Mouse (Mus musculus) hindbrain, embryonic 14.5 days (tissue): ENCODE results near the gene Jun. TPM values are rescaled to one million over a fixed set of nuclear protein-coding genes. Genes with fewer than 3 reads are reported as not detected.
A peak's percentile ranks its signal among the peaks of the same experiment; 100 is the strongest.

ENCODE experiments used
- ATAC-seq: fragments of 200-750 bp; cut with Nextera tagmentation; 2 replicates; pipeline ENCODE4 v1.8.0; 2017; ENCODE audit warnings: moderate number of reproducible peaks, mild to moderate bottlenecking, moderate TSS enrichment, moderate library complexity; ENCODE audit not compliant: low FRiP score
- DNase-seq: peaks from one replicate; pipeline ENCODE4 v3.0.0-alpha.2; 2015; ENCODE audit warnings: low spot score
- H3K27ac ChIP-seq: fragments of 300-500 bp; sonication (generic); 2 replicates; pipeline ENCODE4 v1.5.1; 2014; ENCODE audit warnings: mild to moderate bottlenecking, moderate library complexity
- H3K27me3 ChIP-seq: fragments of 300-500 bp; sonication (generic); 2 replicates; pipeline ENCODE4 v1.6.1; 2014; ENCODE audit warnings: mild to moderate bottlenecking, low read length, mixed read lengths; ENCODE audit not compliant: control insufficient read depth, insufficient read depth
- H3K36me3 ChIP-seq: fragments of 300-500 bp; sonication (generic); replicated peaks from 2 replicates; pipeline ENCODE4 v1.6.1; 2014; ENCODE audit not compliant: control insufficient read depth, insufficient read depth
- H3K4me1 ChIP-seq: fragments of 300-500 bp; sonication (generic); replicated peaks from 2 replicates; pipeline ENCODE4 v1.6.1; 2014; ENCODE audit warnings: antibody characterized with exemption, low read length, mixed read lengths; ENCODE audit not compliant: control insufficient read depth, insufficient read depth
- H3K4me2 ChIP-seq: fragments of 300-500 bp; sonication (generic); replicated peaks from 2 replicates; pipeline ENCODE4 v1.6.1; 2014; ENCODE audit warnings: mild to moderate bottlenecking, moderate library complexity
- H3K4me3 ChIP-seq: fragments of 300-500 bp; sonication (generic); replicated peaks from 2 replicates; pipeline ENCODE4 v1.5.1; 2014; ENCODE audit warnings: mild to moderate bottlenecking, low read length
- H3K9ac ChIP-seq: fragments of 300-500 bp; sonication (generic); 2 replicates; pipeline ENCODE4 v1.6.1; 2014
- H3K9me3 ChIP-seq: fragments of 300-500 bp; sonication (generic); 2 replicates; pipeline ENCODE4 v1.6.1; 2016; ENCODE audit warnings: low read length; ENCODE audit not compliant: control insufficient read depth
- WGBS: fragments of 180-500 bp; shearing (Covaris S2); extraction: QIAGEN DNeasy Blood & Tissue Kit; methylation state at CpG from one replicate; pipeline ENCODE4 v1.1.7; 2014; 5-methylcytosine and 5-hydroxymethylcytosine counted together
- polyA plus RNA-seq: library from polyadenylated mRNA; unstranded; fragments of >200 nt; fragmentation: Nextera tagmentation; extraction: Ambion mirVana; gene quantifications from 2 replicates; pipeline ENCODE4 v1.2.1, GENCODE M21; 2014

The Jun gene
- polyA plus RNA-seq, result 34.7 and 35.2 TPM in 2 replicates

- H3K9me3 ChIP-seq, result no peaks in the 10 kb centered on the region
- DNase-seq, result peak; percentile 100
- peaks cover 29% of the 10 kb centered on the region for H3K4me1 ChIP-seq
- peak within 1 kb of the TSS; percentile 96 for H3K27ac ChIP-seq
- no peaks in the 10 kb centered on the region for H3K27me3 ChIP-seq
- WGBS, result under 1% methylated on average over 68 of the region's 68 CpGs
- ATAC-seq, result peak; percentile 96
- H3K9ac ChIP-seq, result peak within 1 kb of the TSS; percentile 80
- peak within 1 kb of the TSS; percentile 85 for H3K4me2 ChIP-seq
- no peaks in the 10 kb centered on the region for H3K36me3 ChIP-seq
- peak within 1 kb of the TSS; percentile 62 for H3K4me3 ChIP-seq
These were observed at the start of gene Jun for GRCm38 (mm10) chr4:95052025-95052899. Gene Jun (minus strand): TSS chr4:95052222.

GRCm38 (mm10) chr4:95101684-95102083, 49.7 kb upstream of the Jun start:
- no peak for DNase-seq
- Histone ChIP-seq H3K27me3 (no peaks in the 10 kb centered on the region), H3K4me3 (no peak overlapping the region), H3K36me3 (no peaks in the 10 kb centered on the region), H3K9ac (no peak overlapping the region), H3K9me3 (0 out of 2 replicates have a peak, but pooled peaks cover 7% of the 10 kb centered on the region), H3K4me2 (no peak overlapping the region), H3K27ac (no peak overlapping the region), H3K4me1 (no peaks in the 10 kb centered on the region)
- 98% methylated on average over 7 of the region's 7 CpGs for WGBS
- no peak for ATAC-seq

- ATAC-seq, result no peak
- 0 out of 2 replicates have a peak, but pooled peaks cover 7% of the 10 kb centered on the region for H3K9me3 ChIP-seq
These were observed 48.7 kb upstream of the Jun start for GRCm38 (mm10) chr4:95100694-95101093.

GRCm38 (mm10) chr4:95099373-95099772, 47.4 kb upstream of the Jun start:
- Histone ChIP-seq H3K4me1 (no peaks in the 10 kb centered on the region), H3K4me2 (no peak overlapping the region), H3K9ac (no peak overlapping the region), H3K27me3 (no peaks in the 10 kb centered on the region), H3K36me3 (no peaks in the 10 kb centered on the region), H3K9me3 (0 out of 2 replicates have a peak, but pooled peaks cover 7% of the 10 kb centered on the region), H3K27ac (no peak overlapping the region), H3K4me3 (no peak overlapping the region)
- WGBS, result 85% methylated on average over 7 of the region's 7 CpGs
- ATAC-seq, result no peak
- no peak for DNase-seq

More at GRCm38 (mm10) chr4:95100694-95101093, 48.7 kb upstream of the Jun start:
- DNase-seq, result no peak
- Histone ChIP-seq H3K36me3 (no peaks in the 10 kb centered on the region), H3K4me1 (no peaks in the 10 kb centered on the region), H3K4me2 (no peak overlapping the region), H3K27ac (no peak overlapping the region), H3K27me3 (no peaks in the 10 kb centered on the region), H3K9ac (no peak overlapping the region), H3K4me3 (no peak overlapping the region)

GRCm38 (mm10) chr4:95098722-95099097, 46.7 kb upstream of the Jun start:
- no peaks in the 10 kb centered on the region for H3K27me3 ChIP-seq
- ATAC-seq (no peak), DNase-seq (no peak)
- no peak overlapping the region for H3K4me2 ChIP-seq
- no peak overlapping the region for H3K4me3 ChIP-seq
- WGBS, result 65% methylated on average over 5 of the region's 5 CpGs
- H3K9me3 ChIP-seq, result 0 out of 2 replicates have a peak, but pooled peaks cover 7% of the 10 kb centered on the region
- H3K36me3 ChIP-seq, result no peaks in the 10 kb centered on the region
- H3K4me1 ChIP-seq, result no peaks in the 10 kb centered on the region
- H3K27ac ChIP-seq, result no peak overlapping the region
- no peak overlapping the region for H3K9ac ChIP-seq

GRCm38 (mm10) chr4:95097942-95098721, 46.1 kb upstream of the Jun start:
- 63% methylated on average over 10 of the region's 10 CpGs for WGBS
- Histone ChIP-seq H3K9ac (no peak overlapping the region), H3K27me3 (no peaks in the 10 kb centered on the region), H3K4me3 (no peak overlapping the region), H3K9me3 (0 out of 2 replicates have a peak, but pooled peaks cover 7% of the 10 kb centered on the region), H3K27ac (no peak overlapping the region), H3K36me3 (no peaks in the 10 kb centered on the region), H3K4me1 (no peaks in the 10 kb centered on the region), H3K4me2 (no peak overlapping the region)
- ATAC-seq (no peak), DNase-seq (no peak)

- Histone ChIP-seq H3K27ac (no peak overlapping the region), H3K4me1 (no peaks in the 10 kb centered on the region), H3K36me3 (no peaks in the 10 kb centered on the region), H3K27me3 (no peaks in the 10 kb centered on the region), H3K4me3 (no peak overlapping the region), H3K9me3 (0 out of 2 replicates have a peak, but pooled peaks cover 3% of the 10 kb centered on the region), H3K4me2 (no peak overlapping the region), H3K9ac (no peak overlapping the region)
- WGBS, result 82% methylated on average over 2 of the region's 2 CpGs
- DNase-seq (no peak), ATAC-seq (no peak)
These were observed 44.7 kb upstream of the Jun start for GRCm38 (mm10) chr4:95096731-95097130.

GRCm38 (mm10) chr4:95095911-95096310, 43.9 kb upstream of the Jun start:
- Histone ChIP-seq H3K9me3 (no peaks in the 10 kb centered on the region), H3K4me3 (no peak overlapping the region), H3K9ac (no peak overlapping the region), H3K27me3 (no peaks in the 10 kb centered on the region), H3K36me3 (no peaks in the 10 kb centered on the region), H3K4me1 (no peaks in the 10 kb centered on the region), H3K4me2 (no peak overlapping the region), H3K27ac (no peak overlapping the region)
- ATAC-seq (no peak), DNase-seq (no peak)
- WGBS, result 89% methylated on average over 6 of the region's 6 CpGs

- Histone ChIP-seq H3K27me3 (no peaks in the 10 kb centered on the region), H3K27ac (no peak overlapping the region), H3K4me2 (no peak overlapping the region), H3K4me3 (no peak overlapping the region), H3K36me3 (no peaks in the 10 kb centered on the region), H3K4me1 (no peaks in the 10 kb centered on the region), H3K9ac (no peak overlapping the region), H3K9me3 (no peaks in the 10 kb centered on the region)
- 88% methylated on average over 6 of the region's 6 CpGs for WGBS
- DNase-seq (no peak), ATAC-seq (no peak)
These were observed 43.3 kb upstream of the Jun start for GRCm38 (mm10) chr4:95095355-95095754.
